Mouse (Mus musculus) lung, embryonic 15.5 days (tissue): ENCODE results near the gene Lbh. TPM values are rescaled to one million over a fixed set of nuclear protein-coding genes. Genes with fewer than 3 reads are reported as not detected.

Experiments
- ATAC-seq: fragments of 200-750 bp; cut with Nextera tagmentation; 2 replicates; pipeline ENCODE4 v1.8.0; 2017; ENCODE audit warnings: moderate number of reproducible peaks, borderline replicate concordance; ENCODE audit not compliant: low FRiP score, low TSS enrichment; ENCODE audit errors: extremely low read depth
- H3K27ac ChIP-seq: fragments of 300-500 bp; sonication (generic); 2 replicates; pipeline ENCODE4 v1.5.1; 2015; ENCODE audit warnings: moderate library complexity, mild to moderate bottlenecking, inconsistent platforms
- H3K27me3 ChIP-seq: fragments of 300-500 bp; sonication (generic); 2 replicates; pipeline ENCODE4 v1.6.1; 2015; ENCODE audit warnings: inconsistent platforms
- H3K36me3 ChIP-seq: fragments of 300-500 bp; sonication (generic); 2 replicates; pipeline ENCODE4 v1.6.1; 2015; ENCODE audit warnings: inconsistent platforms
- H3K4me1 ChIP-seq: fragments of 300-500 bp; sonication (generic); 2 replicates; pipeline ENCODE4 v1.6.1; 2015; ENCODE audit warnings: inconsistent platforms
- H3K4me2 ChIP-seq: fragments of 300-500 bp; sonication (generic); 2 replicates; pipeline ENCODE4 v1.6.1; 2015; ENCODE audit warnings: inconsistent platforms, mild to moderate bottlenecking, moderate library complexity
- H3K4me3 ChIP-seq: fragments of 300-500 bp; sonication (generic); 2 replicates; pipeline ENCODE4 v1.5.1; 2015; ENCODE audit warnings: mild to moderate bottlenecking, inconsistent platforms
- H3K9ac ChIP-seq: fragments of 300-500 bp; sonication (generic); 2 replicates; pipeline ENCODE4 v1.6.1; 2015; ENCODE audit warnings: inconsistent platforms
- H3K9me3 ChIP-seq: fragments of 300-500 bp; sonication (generic); 2 replicates; pipeline ENCODE4 v1.6.1; 2016; ENCODE audit warnings: inconsistent platforms
- WGBS: fragments of 180-500 bp; shearing (Covaris S2); methylation state at CpG from one replicate; pipeline ENCODE4 v1.1.7; 2015; 5-methylcytosine and 5-hydroxymethylcytosine counted together
- polyA plus RNA-seq: library from polyadenylated mRNA; unstranded; fragments of >200 nt; fragmentation: Nextera tagmentation; extraction: Ambion mirVana; gene quantifications from 2 replicates; pipeline ENCODE4 v1.2.1, GENCODE M21; 2015

Lbh gene
- polyA plus RNA-seq, 1 experiment from 2014 or later, result 9.0 TPM

- Histone ChIP-seq H3K4me2 (no peak overlapping the region), H3K36me3 (no peaks in the 10 kb centered on the region), H3K4me3 (no peak overlapping the region), H3K9ac (no peak overlapping the region), H3K9me3 (no peaks in the 10 kb centered on the region), H3K4me1 (no peaks in the 10 kb centered on the region), H3K27ac (no peak overlapping the region), H3K27me3 (no peaks in the 10 kb centered on the region)
- WGBS, result 71% methylated on average over 6 of the region's 6 CpGs
- no peak for ATAC-seq
These were observed 17.1 kb upstream of the Lbh start for GRCm38 (mm10) chr17:72901021-72901420.

GRCm38 (mm10) chr17:72901705-72902104 is 16.4 kb upstream of the Lbh start:
- Histone ChIP-seq H3K36me3 (no peaks in the 10 kb centered on the region), H3K9ac (no peak overlapping the region), H3K4me1 (no peaks in the 10 kb centered on the region), H3K9me3 (no peaks in the 10 kb centered on the region), H3K4me3 (no peak overlapping the region), H3K27me3 (no peaks in the 10 kb centered on the region), H3K27ac (no peak overlapping the region), H3K4me2 (no peak overlapping the region)
- ATAC-seq, result no peak
- WGBS, result 72% methylated on average over 4 of the region's 4 CpGs

DNA sequence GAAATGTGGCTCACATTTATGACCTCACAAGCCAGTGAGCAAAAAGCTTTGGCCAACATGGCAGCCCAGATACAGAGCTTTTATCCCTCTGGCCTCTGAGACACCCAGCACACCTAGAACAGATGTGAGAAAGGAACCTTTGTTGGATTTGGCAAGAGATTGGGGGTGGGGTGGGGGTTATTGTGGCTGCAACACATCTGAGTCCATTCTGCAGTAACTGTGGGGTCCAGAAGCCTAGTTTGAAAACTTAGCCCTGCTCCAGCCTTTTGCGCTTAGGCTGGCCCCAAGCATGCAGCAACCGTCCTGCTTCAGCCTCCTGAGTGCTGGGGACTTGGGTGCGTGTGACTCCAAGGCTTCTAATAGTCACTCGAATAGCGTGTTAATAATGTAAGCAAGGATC is 14.8 kb upstream of the Lbh start:
- ATAC-seq, result no peak
- Histone ChIP-seq H3K4me1 (no peaks in the 10 kb centered on the region), H3K27ac (no peak overlapping the region), H3K36me3 (no peaks in the 10 kb centered on the region), H3K9ac (no peak overlapping the region), H3K27me3 (no peaks in the 10 kb centered on the region), H3K4me2 (no peak overlapping the region), H3K4me3 (no peak overlapping the region), H3K9me3 (no peaks in the 10 kb centered on the region)
- 90% methylated on average over 5 of the region's 5 CpGs for WGBS

GRCm38 (mm10) chr17:72903921-72904421 is 14.1 kb upstream of the Lbh start:
- 0 out of 2 replicates have a peak, but pooled peaks have one; percentile 23 for ATAC-seq
- WGBS, result 27% methylated on average over 9 of the region's 9 CpGs

DNA sequence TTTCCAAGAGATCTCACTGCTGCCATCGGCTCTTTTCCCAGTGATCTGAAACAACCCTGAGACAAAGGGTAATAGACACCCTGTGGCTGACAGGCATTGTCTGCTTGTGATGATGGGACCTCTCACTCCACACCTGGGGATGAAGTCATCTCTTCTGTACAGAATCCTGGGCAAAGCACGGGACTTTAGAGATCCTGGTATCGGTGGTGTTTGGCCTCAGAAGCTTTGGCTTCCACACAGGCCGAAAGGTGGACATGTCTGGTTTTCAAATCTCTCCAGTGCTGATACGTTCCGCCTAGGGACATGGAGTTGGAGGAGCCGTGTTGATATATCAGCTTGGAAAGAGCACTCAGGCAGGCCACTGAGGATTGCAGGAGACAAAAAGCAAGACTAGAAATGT is 13.2 kb upstream of the Lbh start:
- Histone ChIP-seq H3K27me3 (no peaks in the 10 kb centered on the region), H3K4me2 (no peak overlapping the region), H3K27ac (no peak overlapping the region), H3K9ac (no peak overlapping the region), H3K4me1 (no peaks in the 10 kb centered on the region), H3K36me3 (no peaks in the 10 kb centered on the region), H3K4me3 (no peak overlapping the region), H3K9me3 (no peaks in the 10 kb centered on the region)
- WGBS, result 77% methylated on average over 7 of the region's 7 CpGs
- no peak for ATAC-seq

More at GRCm38 (mm10) chr17:72903921-72904421, 14.1 kb upstream of the Lbh start:
- Histone ChIP-seq H3K27ac (no peak overlapping the region), H3K4me1 (no peaks in the 10 kb centered on the region), H3K4me2 (no peak overlapping the region), H3K9me3 (no peaks in the 10 kb centered on the region), H3K27me3 (no peaks in the 10 kb centered on the region), H3K9ac (no peak overlapping the region), H3K4me3 (no peak overlapping the region), H3K36me3 (no peaks in the 10 kb centered on the region)

DNA sequence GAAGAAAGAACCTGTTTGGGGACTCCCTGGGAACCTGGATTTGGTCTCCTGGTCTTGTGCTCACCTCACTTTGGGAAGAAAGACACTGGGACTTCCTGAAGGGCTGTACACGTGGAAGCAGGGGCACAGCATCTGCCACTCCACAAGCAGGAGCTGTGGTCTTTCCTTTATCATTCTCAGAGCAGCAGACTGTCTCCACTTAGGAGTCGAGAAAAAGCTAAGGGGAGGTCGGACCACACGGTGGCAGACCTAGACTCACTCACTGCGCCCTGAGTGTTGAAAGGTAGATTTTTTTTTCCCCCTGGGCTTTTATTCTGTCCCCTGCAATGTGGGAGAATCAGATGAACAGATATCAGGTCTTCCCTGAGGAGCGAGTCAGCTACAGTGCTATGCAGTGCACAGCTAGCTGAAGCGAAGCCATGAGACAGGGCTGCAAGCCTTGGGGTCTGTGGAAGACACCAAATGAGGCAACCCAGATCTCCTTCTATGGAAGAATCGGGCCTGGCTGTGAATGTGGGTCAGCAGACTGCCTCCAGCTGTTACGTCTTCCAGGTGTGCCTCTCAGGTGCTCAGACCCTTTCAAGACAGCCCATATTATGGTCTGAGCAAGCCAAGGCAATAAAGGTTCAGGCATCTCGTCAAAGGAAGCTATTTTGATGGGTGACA is 11.7 kb upstream of the Lbh start:
- no peak overlapping the region for H3K4me3 ChIP-seq
- H3K9me3 ChIP-seq, result no peaks in the 10 kb centered on the region
- 67% methylated on average over 10 of the region's 10 CpGs for WGBS
- no peaks in the 10 kb centered on the region for H3K36me3 ChIP-seq
- no peak for ATAC-seq
- H3K27me3 ChIP-seq, result no peaks in the 10 kb centered on the region
- no peak overlapping the region for H3K9ac ChIP-seq
- no peaks in the 10 kb centered on the region for H3K4me1 ChIP-seq
- no peak overlapping the region for H3K4me2 ChIP-seq
- H3K27ac ChIP-seq, result no peak overlapping the region

- Histone ChIP-seq H3K4me1 (peaks cover 3% of the 10 kb centered on the region; the same call in 1 of the 2 replicates), H3K9me3 (no peaks in the 10 kb centered on the region), H3K27me3 (no peaks in the 10 kb centered on the region), H3K36me3 (no peaks in the 10 kb centered on the region), H3K4me3 (no peak overlapping the region), H3K9ac (no peak overlapping the region), H3K27ac (no peak overlapping the region), H3K4me2 (no peak overlapping the region)
- no peak for ATAC-seq
- WGBS, result 82% methylated on average over 9 of the region's 9 CpGs
These were observed 10.9 kb upstream of the Lbh start for GRCm38 (mm10) chr17:72907211-72907610.

GRCm38 (mm10) chr17:72907777-72908176 is 10.3 kb upstream of the Lbh start:
- 80% methylated on average over 8 of the region's 8 CpGs for WGBS
- Histone ChIP-seq H3K4me2 (no peak overlapping the region), H3K36me3 (no peaks in the 10 kb centered on the region), H3K27ac (no peak overlapping the region), H3K27me3 (no peaks in the 10 kb centered on the region), H3K4me1 (peaks cover 3% of the 10 kb centered on the region; the same call in 1 of the 2 replicates), H3K4me3 (no peak overlapping the region), H3K9ac (no peak overlapping the region), H3K9me3 (no peaks in the 10 kb centered on the region)
- ATAC-seq, result no peak

DNA sequence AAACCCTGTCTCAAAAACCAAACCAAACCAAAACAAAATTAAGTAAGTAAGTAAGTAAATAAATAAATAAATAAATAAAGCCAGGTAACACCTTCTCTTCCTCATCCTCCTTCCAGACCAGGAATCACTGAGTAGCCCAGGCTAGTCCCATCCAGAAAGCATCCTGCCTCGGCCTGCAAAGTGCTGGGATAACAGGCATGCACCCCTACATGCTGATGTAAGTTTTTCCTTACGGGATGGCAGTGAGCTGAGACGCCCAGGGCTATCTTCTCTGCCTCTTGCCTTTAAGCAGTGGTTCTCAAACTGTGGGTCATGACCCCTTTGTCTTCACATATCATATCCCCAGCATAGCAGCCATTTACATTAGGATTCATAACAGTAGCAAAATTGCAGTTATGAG is 9.5 kb upstream of the Lbh start:
- no peak for ATAC-seq
- no peak overlapping the region for H3K9ac ChIP-seq
- WGBS, result 86% methylated on average over 3 of the region's 3 CpGs
- no peaks in the 10 kb centered on the region for H3K36me3 ChIP-seq
- H3K9me3 ChIP-seq, result no peaks in the 10 kb centered on the region
- no peak overlapping the region for H3K27ac ChIP-seq
- H3K4me2 ChIP-seq, result no peak overlapping the region
- no peak overlapping the region for H3K4me3 ChIP-seq
- H3K4me1 ChIP-seq, result peaks cover 3% of the 10 kb centered on the region; the same call in 1 of the 2 replicates
- H3K27me3 ChIP-seq, result no peaks in the 10 kb centered on the region

GRCm38 (mm10) chr17:72909061-72909852 is 8.8 kb upstream of the Lbh start:
- no peak overlapping the region for H3K4me3 ChIP-seq
- H3K36me3 ChIP-seq, result no peaks in the 10 kb centered on the region
- no peak overlapping the region for H3K4me2 ChIP-seq
- no peaks in the 10 kb centered on the region for H3K27me3 ChIP-seq
- H3K27ac ChIP-seq, result no peak overlapping the region
- peaks cover 3% of the 10 kb centered on the region; the same call in 1 of the 2 replicates for H3K4me1 ChIP-seq
- H3K9ac ChIP-seq, result no peak overlapping the region
- H3K9me3 ChIP-seq, result no peaks in the 10 kb centered on the region
- ATAC-seq, result no peak
- 81% methylated on average over 7 of the region's 7 CpGs for WGBS

- Histone ChIP-seq H3K36me3 (no peaks in the 10 kb centered on the region), H3K27me3 (no peaks in the 10 kb centered on the region), H3K9ac (no peak overlapping the region), H3K27ac (no peak overlapping the region), H3K9me3 (no peaks in the 10 kb centered on the region), H3K4me3 (no peak overlapping the region), H3K4me2 (no peak overlapping the region), H3K4me1 (peaks cover 3% of the 10 kb centered on the region; the same call in 1 of the 2 replicates)
- WGBS, result 64% methylated on average over 11 of the region's 11 CpGs
- ATAC-seq, result no peak
These were observed 6.8 kb upstream of the Lbh start for GRCm38 (mm10) chr17:72911283-72911682.

DNA sequence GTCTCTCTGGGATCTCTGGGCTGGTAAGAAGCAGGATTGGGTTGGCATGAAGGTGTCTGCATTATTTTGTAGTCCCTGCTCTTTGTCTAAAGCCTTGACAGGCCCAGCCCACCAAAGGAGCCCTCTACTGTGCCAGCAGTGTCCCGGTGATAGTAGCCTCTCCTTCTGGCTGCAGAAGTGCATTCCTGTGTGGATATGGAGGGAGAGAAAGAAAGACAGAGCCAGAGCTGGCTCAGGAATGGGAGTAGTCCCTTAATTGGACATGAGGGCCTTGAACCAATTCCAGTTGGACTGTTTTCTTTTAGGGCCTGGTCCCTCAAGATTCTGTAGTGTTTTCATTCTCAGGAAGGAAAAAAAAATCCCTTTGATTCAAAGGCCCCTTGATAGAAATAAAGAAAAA is 6.4 kb upstream of the Lbh start:
- 14% methylated on average over 1 of the region's 1 CpGs for WGBS
- H3K4me3 ChIP-seq, result no peak overlapping the region
- no peaks in the 10 kb centered on the region for H3K27me3 ChIP-seq
- no peak for ATAC-seq
- no peaks in the 10 kb centered on the region for H3K9me3 ChIP-seq
- peaks cover 5% of the 10 kb centered on the region; the same call in 1 of the 2 replicates for H3K4me1 ChIP-seq
- H3K27ac ChIP-seq, result no peak overlapping the region
- no peak overlapping the region for H3K4me2 ChIP-seq
- H3K36me3 ChIP-seq, result no peaks in the 10 kb centered on the region
- H3K9ac ChIP-seq, result no peak overlapping the region
